Mouse (Mus musculus) v-Abl transformed pro-B cells (cell line): ENCODE data around the gene 4930562C15Rik.

Experiments
- in situ Hi-C, 2 experiments: fragments of 400-800 bp; cut with MboI; formaldehyde crosslinking; loops; one replicate each; pipeline ENCODE4 v1.15.1; 2025; ENCODE audit not compliant: unreplicated experiment in 2 of 2

The 4930562C15Rik gene

GRCm38 (mm10) chr16:4912074-4912648, 76.9 kb downstream of the 4930562C15Rik start:
- in situ Hi-C loops: loop anchor here (5.0 to 25.0 kb wide), 4 partner anchors 45 to 250 kb away; no protein-coding TSS in a partner anchor

DNA sequence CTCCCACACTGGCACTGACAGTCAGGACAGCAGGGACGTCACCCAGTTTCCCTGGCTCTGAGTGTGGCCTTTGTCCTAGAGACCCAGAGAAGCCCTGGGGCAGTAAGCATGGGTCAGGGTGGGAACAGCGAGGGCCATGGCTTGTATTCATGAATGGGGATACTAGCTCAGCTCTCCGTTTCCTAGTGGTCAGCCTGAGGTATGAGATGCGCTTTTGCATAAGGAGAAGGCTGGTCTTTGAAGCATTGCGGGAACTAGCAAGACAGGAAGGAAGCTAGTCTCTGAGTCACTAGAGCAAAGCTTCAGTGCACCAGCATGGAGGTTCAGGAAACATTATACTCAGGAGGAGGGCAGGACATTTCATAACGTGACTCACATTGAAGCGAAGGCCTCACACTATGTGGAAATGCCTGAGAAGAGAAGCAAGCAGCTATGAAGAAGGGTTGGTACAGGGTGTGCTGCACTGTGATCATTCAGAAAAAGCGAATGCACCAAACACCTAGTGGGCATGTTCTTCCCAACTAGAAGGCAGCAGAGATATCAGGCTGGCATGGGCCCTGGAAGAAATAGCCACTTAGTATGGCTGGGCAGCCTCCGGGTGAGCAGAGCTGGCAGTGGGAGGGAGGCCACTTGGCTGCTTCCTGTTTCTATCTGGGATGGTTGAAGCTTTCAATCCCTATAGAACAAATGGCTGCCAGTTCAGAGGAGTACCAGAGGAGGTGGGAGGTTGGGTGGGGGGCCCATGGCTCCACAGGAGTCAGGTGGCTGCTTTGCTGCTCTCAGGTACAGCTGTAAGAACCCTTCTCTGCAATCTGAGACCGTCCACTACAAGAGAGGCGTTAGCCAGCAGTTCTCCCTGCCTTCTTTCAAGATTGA, 77.9 kb downstream of the 4930562C15Rik start:
- in situ Hi-C loops: loop anchor here (5.0 to 25.0 kb wide), 4 partner anchors 46 to 251 kb away; no protein-coding TSS in a partner anchor

GRCm38 (mm10) chr16:4913783-4914735, 78.8 kb downstream of the 4930562C15Rik start:
- in situ Hi-C loops: loop anchor here (5.0 to 25.0 kb wide), 4 partner anchors 47 to 252 kb away; no protein-coding TSS in a partner anchor

GRCm38 (mm10) chr16:4915931-4916330, 80.7 kb downstream of the 4930562C15Rik start:
- in situ Hi-C loops: loop anchor here (10.0 to 25.0 kb wide), 3 partner anchors 51 to 254 kb away; no protein-coding TSS in a partner anchor

DNA sequence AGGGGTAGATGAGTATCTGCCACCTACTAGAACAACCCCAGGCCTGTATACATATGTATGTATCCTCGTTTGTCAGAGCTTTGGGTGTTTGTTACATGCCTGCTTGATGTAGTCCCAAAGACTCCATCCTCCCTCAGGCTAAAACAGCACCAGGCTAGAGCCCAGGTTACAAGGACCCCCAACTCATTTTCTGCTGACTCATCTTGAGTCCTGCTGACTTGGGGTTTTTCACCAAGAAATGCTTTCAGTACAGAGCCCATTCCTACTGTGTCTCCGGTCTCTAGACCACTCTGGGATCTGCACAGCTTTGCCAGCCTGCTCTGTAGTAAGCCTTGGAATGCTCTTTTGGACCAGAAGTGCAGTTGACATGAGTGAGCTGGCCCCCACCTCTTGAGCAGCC, 81.4 kb downstream of the 4930562C15Rik start:
- in situ Hi-C loops: loop anchor here (10.0 to 25.0 kb wide), 3 partner anchors 52 to 254 kb away; no protein-coding TSS in a partner anchor
